Mouse (Mus musculus) liver, postnatal 0 days (tissue): ENCODE data around the gene Ctf2.

Experiments used
- CTCF ChIP-seq: sonication (generic); IDR thresholded peaks from 2 replicates; pipeline ENCODE4 v1.5.1; 2016; ENCODE audit warnings: antibody characterized with exemption, low read depth
- EP300 ChIP-seq: IDR thresholded peaks from 2 replicates; pipeline ENCODE4 v1.6.1; 2016; ENCODE audit warnings: antibody characterized with exemption, low read depth, mild to moderate bottlenecking

GRCm38 (mm10) chr7:127693290-127693689 lies 38.7 kb downstream of the Ctf2 start:
- TF ChIP-seq CTCF (no peak), EP300 (no peak)
